Mouse (Mus musculus) ovary, postnatal 14 days (tissue): ENCODE measurements around the gene Kcnk6.
A peak's percentile ranks its signal among the peaks of the same experiment; 100 is the strongest.

ENCODE experiments used
- DNase-seq: peaks from one replicate; pipeline ENCODE4 v3.0.0; 2022; ENCODE audit warnings: low spot score

The Kcnk6 gene

DNA sequence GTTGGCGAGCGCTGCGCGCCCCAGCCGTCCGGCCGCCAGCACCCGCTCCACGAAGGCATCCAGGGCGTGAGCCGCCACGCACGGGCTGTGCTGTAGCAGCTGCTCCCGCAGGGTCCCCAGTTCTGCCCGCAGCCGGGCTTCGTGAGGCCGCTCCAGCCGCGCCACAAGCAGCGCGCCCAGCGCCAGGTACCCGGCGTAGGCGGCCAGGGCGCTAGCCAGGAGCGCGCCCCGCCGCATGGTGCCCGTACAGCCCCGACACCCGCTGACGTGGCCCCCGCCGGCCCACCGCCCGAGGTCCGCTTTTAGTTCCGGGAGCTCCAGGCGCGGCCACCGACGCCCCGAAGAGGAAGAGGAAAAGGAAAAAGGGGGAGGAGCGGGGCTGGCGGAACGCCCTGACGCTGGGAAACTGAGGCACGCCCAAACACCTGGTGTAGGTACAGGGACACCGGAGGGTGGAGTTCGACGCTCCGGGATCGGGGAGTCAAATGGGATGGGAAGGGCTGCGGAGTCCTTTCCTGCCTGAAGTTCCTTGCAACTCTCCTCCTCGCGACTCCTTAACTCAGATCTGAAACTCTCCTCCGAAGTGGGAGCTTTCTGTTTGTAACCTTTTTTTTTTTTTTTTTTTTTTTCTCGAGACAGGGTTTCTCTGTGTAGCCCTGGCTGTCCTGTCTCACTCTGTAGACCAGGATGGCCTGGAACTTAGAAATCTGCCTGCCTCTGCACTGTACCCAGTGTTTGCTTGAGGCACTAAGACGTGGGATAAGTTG, at the start of gene Kcnk6:
Gene Kcnk6 (minus strand): TSS at position 269 of the 767 bp plus-strand sequence.
- peak; percentile 25 for DNase-seq

GRCm38 (mm10) chr7:29281201-29282073, 49.1 kb upstream of the Kcnk6 start, which contains the start of gene Spint2:
TSS of gene Spint2 (minus strand) at chr7:29281912.
- DNase-seq = peak; percentile 70

GRCm38 (mm10) chr7:29280801-29281200, 48.5 kb upstream of the Kcnk6 start:
- DNase-seq = no peak

GRCm38 (mm10) chr7:29279924-29280323, 47.6 kb upstream of the Kcnk6 start:
- no peak for DNase-seq

- DNase-seq = no peak
These were observed 46.9 kb upstream of the Kcnk6 start for GRCm38 (mm10) chr7:29279261-29279660.

- no peak for DNase-seq
These were observed 45.2 kb upstream of the Kcnk6 start for GRCm38 (mm10) chr7:29277510-29277909.

GRCm38 (mm10) chr7:29276715-29277114, 44.4 kb upstream of the Kcnk6 start:
- DNase-seq = no peak

GRCm38 (mm10) chr7:29271687-29272465, 39.6 kb upstream of the Kcnk6 start:
- DNase-seq = no peak

- no peak for DNase-seq
These were observed 38.1 kb upstream of the Kcnk6 start for GRCm38 (mm10) chr7:29270445-29270844.

DNA sequence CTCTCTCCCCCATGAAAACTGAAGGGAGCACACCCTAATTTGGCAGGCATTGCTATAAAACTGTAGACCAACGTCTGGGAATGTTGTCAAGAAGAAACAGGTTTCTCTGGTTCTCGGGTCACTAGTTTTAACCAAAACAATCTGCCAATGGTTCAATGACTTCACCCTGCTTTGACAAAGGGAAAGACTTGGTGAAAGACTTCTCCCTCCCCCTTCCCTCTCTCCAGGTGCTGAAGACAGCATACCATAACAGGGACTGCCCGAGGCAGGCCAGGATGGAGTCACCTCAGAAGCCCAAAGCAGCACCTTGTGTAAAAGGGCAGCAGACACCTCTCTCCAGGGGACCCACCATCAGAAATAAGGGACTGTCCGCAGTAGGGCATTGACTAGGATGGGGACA, 34.6 kb upstream of the Kcnk6 start:
- DNase-seq = no peak

- no peak for DNase-seq
These were observed 33.3 kb upstream of the Kcnk6 start for GRCm38 (mm10) chr7:29265636-29266035.

GRCm38 (mm10) chr7:29263831-29264230, 31.5 kb upstream of the Kcnk6 start:
- no peak for DNase-seq

DNA sequence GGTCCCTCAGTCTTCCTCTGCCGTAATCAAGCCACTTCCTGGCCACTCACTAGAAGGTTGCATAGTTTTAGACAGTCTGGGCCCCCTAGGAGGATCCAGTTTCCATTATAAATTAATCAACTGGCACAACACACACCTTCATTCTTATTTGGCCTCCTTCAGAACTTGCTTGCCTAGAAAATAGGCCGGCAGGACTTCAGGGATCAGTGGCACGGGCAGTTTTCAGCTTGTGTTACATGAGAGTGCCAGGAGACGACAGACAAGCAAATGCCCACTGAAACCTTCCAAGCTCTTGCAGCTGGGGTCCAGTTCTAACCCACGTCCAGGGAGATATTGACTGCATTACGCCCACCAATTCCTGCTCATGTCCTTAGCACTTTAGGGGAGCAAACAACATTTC, 29.8 kb upstream of the Kcnk6 start:
- no peak for DNase-seq

- DNase-seq = no peak
These were observed 27.7 kb upstream of the Kcnk6 start for GRCm38 (mm10) chr7:29259781-29260730.

GRCm38 (mm10) chr7:29257368-29257767, 25.1 kb upstream of the Kcnk6 start:
- DNase-seq = no peak

GRCm38 (mm10) chr7:29255875-29256274, 23.6 kb upstream of the Kcnk6 start:
- no peak for DNase-seq

GRCm38 (mm10) chr7:29253842-29254241, 21.5 kb upstream of the Kcnk6 start:
- no peak for DNase-seq

DNA sequence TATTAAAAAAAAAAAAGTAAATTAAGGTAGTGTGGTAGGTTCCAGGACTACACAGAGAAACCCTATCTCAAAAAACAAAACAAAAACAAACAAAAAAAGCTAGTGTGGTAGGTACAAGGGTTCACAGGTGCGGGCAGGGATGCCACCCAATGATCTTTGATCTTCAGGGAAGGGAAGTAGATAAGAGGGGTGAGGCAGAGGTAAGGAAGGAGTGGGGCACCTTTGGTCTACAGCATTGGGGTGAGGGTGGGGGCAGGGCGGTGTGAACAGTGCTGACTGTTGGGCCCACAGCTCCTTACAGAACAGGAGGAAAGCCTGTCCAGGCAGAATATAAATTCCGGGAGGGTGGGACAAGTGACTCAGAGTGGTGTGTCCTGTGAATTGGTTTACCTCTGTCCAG, 18.9 kb upstream of the Kcnk6 start:
- DNase-seq = no peak

DNA sequence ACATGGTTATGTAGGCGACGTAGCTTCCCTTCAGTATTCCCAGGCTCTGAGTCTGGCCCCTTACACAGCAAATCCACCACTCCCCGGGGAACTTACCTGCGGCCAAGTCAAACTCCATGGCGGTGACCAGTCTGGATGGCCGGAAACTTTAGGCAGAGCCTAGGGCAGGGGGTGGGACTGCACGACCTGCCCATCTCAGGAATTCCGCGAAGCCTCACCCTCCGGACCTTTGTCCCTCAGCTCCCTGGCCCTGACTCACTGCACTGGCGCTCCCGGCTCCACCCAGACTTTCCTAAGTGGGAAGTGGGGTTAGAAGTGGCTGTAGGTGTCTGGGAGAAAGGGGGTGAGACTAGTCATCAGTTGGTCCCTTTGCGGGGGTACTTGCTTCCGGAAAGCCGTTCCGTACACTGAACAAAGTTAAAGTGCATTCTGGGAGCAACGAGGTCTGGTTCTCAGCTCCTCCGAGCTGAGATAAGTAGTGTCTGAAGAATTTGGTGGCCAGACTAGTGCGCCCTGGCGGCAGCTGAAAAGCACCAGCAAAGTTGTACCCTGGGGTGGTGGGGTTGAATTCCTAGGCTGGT, 16.0 kb upstream of the Kcnk6 start, which contains the start of gene 2200002D01Rik:
Gene 2200002D01Rik (minus strand): TSS at position 206 of the 581 bp plus-strand sequence.
- DNase-seq = no peak

- no peak for DNase-seq
These were observed 15.4 kb upstream of the Kcnk6 start for GRCm38 (mm10) chr7:29247706-29248105.

DNA sequence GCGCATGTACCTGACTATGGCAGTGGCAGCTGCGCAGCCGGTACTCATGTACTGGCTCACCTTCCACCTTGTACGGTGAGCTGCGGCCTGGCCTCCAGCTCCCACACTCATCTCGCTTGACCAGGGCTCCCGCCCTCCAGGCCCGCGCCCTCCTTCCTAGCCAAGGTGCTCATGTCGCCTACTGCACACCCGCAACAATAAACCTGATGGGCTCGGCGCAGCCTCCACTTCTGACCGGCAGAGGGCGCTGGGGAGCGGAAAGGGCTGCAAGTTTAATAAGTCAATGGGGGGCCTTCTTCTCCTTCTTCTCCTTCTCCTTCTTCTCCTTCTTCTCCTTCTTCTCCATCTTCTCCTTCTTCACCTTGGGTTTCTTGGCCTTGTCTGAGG, 15.0 kb upstream of the Kcnk6 start:
- DNase-seq = peak; percentile 90
